Mouse (Mus musculus) midbrain, embryonic 12.5 days (tissue): ENCODE results near the gene Primpol. TPM values are rescaled to one million over a fixed set of nuclear protein-coding genes. Genes with fewer than 3 reads are reported as not detected.
A peak's percentile ranks its signal among the peaks of the same experiment; 100 is the strongest.

Experiments used
- ATAC-seq: fragments of 200-750 bp; cut with Nextera tagmentation; 2 replicates; pipeline ENCODE4 v1.8.0; 2017; ENCODE audit warnings: low read depth, moderate TSS enrichment, moderate library complexity; ENCODE audit not compliant: low FRiP score
- H3K27ac ChIP-seq: fragments of 300-500 bp; sonication (generic); replicated peaks from 2 replicates; pipeline ENCODE4 v1.5.1; 2016; ENCODE audit warnings: mild to moderate bottlenecking
- H3K27me3 ChIP-seq: fragments of 300-500 bp; sonication (generic); 2 replicates; pipeline ENCODE4 v1.6.1; 2016; ENCODE audit warnings: mild to moderate bottlenecking
- H3K36me3 ChIP-seq: fragments of 300-500 bp; sonication (generic); 2 replicates; pipeline ENCODE4 v1.6.1; 2016
- H3K4me1 ChIP-seq: fragments of 300-500 bp; sonication (generic); 2 replicates; pipeline ENCODE4 v1.6.1; 2016
- H3K4me2 ChIP-seq: fragments of 300-500 bp; sonication (generic); replicated peaks from 2 replicates; pipeline ENCODE4 v1.6.1; 2016; ENCODE audit warnings: mild to moderate bottlenecking, moderate library complexity
- H3K4me3 ChIP-seq: fragments of 300-500 bp; sonication (generic); 2 replicates; pipeline ENCODE4 v1.5.1; 2016; ENCODE audit warnings: mild to moderate bottlenecking
- H3K9ac ChIP-seq: fragments of 300-500 bp; sonication (generic); replicated peaks from 2 replicates; pipeline ENCODE4 v1.6.1; 2016; ENCODE audit warnings: mild to moderate bottlenecking, moderate library complexity
- H3K9me3 ChIP-seq: fragments of 300-500 bp; sonication (generic); 2 replicates; pipeline ENCODE4 v1.6.1; 2016; ENCODE audit warnings: mild to moderate bottlenecking
- WGBS: fragments of 180-500 bp; shearing (Covaris S2); methylation state at CpG from one replicate; pipeline ENCODE4 v1.1.7; 2016; 5-methylcytosine and 5-hydroxymethylcytosine counted together
- polyA plus RNA-seq: library from polyadenylated mRNA; unstranded; fragments of >200 nt; fragmentation: Nextera tagmentation; extraction: Ambion mirVana; gene quantifications from 2 replicates; pipeline ENCODE4 v1.2.1, GENCODE M21; 2016

Gene Primpol
- polyA plus RNA-seq, 1 experiment from 2014 or later, result 9.7 TPM

GRCm38 (mm10) chr8:46573964-46574363 is 43.0 kb downstream of the Primpol start:
- Histone ChIP-seq H3K27ac (no peak overlapping the region), H3K36me3 (peaks cover 41% of the 10 kb centered on the region), H3K4me3 (no peak overlapping the region), H3K4me2 (no peak overlapping the region), H3K27me3 (no peaks in the 10 kb centered on the region), H3K9me3 (no peaks in the 10 kb centered on the region), H3K4me1 (no peaks in the 10 kb centered on the region), H3K9ac (no peak overlapping the region)
- WGBS, result 82% methylated on average over 2 of the region's 2 CpGs
- ATAC-seq, result no peak

DNA sequence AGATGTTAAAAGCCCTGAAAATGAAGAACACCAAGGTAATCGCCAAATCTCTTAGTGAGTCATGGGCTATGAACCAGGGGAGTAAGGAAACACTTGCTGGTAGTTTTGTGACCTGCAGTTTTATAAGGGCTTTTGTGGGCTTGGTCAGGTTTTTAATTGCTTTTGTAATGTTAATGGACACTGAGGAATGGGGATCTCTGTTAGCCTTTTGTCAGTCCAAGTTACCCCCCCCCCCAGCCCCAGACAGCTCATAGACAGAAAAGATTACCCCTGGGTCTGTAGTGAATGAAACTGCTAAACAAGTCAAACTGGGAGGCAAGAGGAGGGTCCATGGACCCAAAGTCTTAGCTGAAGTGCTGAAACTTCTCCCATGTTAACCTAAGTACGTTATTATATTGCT is 43.6 kb downstream of the Primpol start:
- Histone ChIP-seq H3K27me3 (no peaks in the 10 kb centered on the region), H3K9me3 (no peaks in the 10 kb centered on the region), H3K9ac (no peak overlapping the region), H3K4me1 (no peaks in the 10 kb centered on the region), H3K4me3 (no peak overlapping the region), H3K36me3 (peaks cover 36% of the 10 kb centered on the region), H3K4me2 (no peak overlapping the region), H3K27ac (no peak overlapping the region)
- ATAC-seq, result no peak
- 90% methylated on average over 2 of the region's 2 CpGs for WGBS

DNA sequence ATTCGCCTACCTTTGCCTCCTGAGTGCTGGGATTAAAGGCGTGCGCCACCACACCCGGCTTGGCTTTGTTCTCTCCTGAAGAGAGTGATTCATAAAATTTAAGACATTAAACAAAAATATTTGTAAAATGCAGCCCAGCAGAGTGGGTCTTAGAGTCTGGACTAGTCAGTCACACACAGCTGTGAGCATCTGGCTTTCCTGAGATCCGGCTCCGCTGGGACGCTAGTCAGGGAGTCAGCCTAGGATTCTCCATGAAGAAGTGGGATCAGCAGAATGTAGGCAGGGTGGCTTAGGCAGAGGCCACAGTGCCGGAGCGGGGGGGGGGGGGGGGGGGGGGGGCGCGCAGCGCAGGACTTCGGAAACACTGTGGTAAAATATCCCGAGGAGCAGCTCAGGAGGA is 46.3 kb downstream of the Primpol start:
- WGBS, result 88% methylated on average over 8 of the region's 14 CpGs
- H3K27me3 ChIP-seq, result no peaks in the 10 kb centered on the region
- no peak overlapping the region for H3K4me2 ChIP-seq
- H3K9me3 ChIP-seq, result no peaks in the 10 kb centered on the region
- no peak overlapping the region for H3K27ac ChIP-seq
- ATAC-seq, result no peak
- H3K4me3 ChIP-seq, result no peak overlapping the region
- H3K36me3 ChIP-seq, result peaks cover 15% of the 10 kb centered on the region; the same call in 1 of the 2 replicates
- no peak overlapping the region for H3K9ac ChIP-seq
- no peaks in the 10 kb centered on the region for H3K4me1 ChIP-seq

- no peak overlapping the region for H3K27ac ChIP-seq
- 93% methylated on average over 19 of the region's 19 CpGs for WGBS
- no peak for ATAC-seq
- H3K9ac ChIP-seq, result no peak overlapping the region
- H3K4me3 ChIP-seq, result no peak overlapping the region
- H3K4me1 ChIP-seq, result no peaks in the 10 kb centered on the region
- no peaks in the 10 kb centered on the region for H3K27me3 ChIP-seq
- peaks cover 15% of the 10 kb centered on the region for H3K36me3 ChIP-seq
- H3K4me2 ChIP-seq, result no peak overlapping the region
- no peaks in the 10 kb centered on the region for H3K9me3 ChIP-seq
Observed at GRCm38 (mm10) chr8:46569659-46570441, 47.2 kb downstream of the Primpol start.

GRCm38 (mm10) chr8:46568942-46569341 is 48.1 kb downstream of the Primpol start:
- no peak overlapping the region for H3K9ac ChIP-seq
- no peaks in the 10 kb centered on the region for H3K4me1 ChIP-seq
- 81% methylated on average over 2 of the region's 2 CpGs for whole genome bisulfite sequencing
- H3K4me2 ChIP-seq, result no peak overlapping the region
- H3K9me3 ChIP-seq, result no peaks in the 10 kb centered on the region
- no peak for ATAC-seq
- H3K4me3 ChIP-seq, result no peak overlapping the region
- no peak overlapping the region for H3K27ac ChIP-seq
- no peaks in the 10 kb centered on the region for H3K27me3 ChIP-seq
- peaks cover 15% of the 10 kb centered on the region for H3K36me3 ChIP-seq

DNA sequence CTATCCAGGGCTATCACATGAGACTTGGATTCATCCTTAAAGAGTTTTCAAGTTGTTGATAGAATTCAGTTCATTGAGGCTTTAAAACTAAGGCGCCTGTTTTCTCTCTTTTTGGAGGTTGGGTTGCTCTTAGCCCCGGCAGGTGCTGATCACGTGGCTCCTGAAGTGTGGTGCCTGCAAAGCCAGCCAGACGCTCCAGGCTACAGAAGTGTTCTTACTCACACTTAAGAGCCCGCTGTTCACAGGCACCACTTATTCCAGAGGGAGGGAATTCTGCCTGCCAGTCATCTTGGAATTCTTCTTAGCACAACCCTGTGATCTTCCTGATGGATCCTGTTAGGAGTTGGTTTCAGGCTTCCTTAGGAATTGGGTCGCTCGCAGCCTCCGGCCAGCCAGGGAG is 49.1 kb downstream of the Primpol start:
- Histone ChIP-seq H3K36me3 (peaks cover 23% of the 10 kb centered on the region), H3K4me3 (no peak overlapping the region), H3K27ac (no peak overlapping the region), H3K4me1 (no peaks in the 10 kb centered on the region), H3K27me3 (no peaks in the 10 kb centered on the region), H3K9me3 (no peaks in the 10 kb centered on the region), H3K4me2 (no peak overlapping the region), H3K9ac (no peak overlapping the region)
- WGBS, result 89% methylated on average over 8 of the region's 8 CpGs
- ATAC-seq, result no peak

DNA sequence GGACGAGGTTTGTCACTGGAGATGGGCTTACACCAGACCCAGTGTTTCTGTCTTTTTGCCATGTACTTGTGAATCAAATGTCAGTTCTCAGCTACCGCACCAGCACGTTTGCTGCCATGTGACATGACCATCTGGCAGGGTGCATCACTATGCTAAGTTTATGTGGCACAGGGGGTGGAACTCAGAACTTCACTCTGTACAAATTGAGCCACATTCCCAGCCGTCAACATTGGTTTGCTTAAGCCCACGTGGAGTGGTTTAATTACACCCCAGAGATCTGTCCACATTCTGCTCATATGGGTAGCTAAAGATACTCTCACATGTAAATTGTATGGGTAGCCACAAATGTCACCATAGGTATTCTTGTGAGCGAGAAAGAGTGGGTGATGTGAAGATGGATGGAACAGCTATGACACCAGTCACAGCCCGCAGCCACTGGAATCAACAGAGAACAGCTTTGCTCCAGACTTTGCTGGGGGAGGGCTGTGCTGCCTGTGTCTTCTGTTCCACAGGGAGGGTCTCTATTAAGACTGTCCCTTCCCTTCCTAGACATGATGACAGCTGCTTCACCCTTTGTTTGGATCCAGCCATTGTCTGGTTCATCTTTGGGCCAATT is 50.0 kb downstream of the Primpol start:
- WGBS, result 85% methylated on average over 7 of the region's 7 CpGs

DNA sequence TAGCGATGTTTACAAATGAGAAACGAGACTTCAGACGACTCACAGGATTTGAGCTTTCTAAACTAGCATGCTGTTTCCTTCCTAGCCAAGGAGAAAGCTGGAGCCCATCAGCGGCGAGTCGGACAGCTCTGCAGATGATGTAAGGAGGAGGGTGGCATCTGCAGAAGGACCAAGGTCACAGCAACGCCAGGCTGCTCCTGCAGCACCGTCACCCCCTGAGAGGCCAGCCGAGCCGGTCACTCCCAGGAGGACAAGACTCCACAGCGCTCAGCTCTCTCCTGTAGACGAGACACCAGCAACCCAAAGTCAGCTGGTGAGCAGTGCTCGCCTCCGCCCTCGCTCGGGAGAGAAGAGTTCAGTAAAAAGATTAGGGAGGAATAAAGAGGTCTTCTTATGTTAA is 54.7 kb downstream of the Primpol start:
- WGBS, result 91% methylated on average over 16 of the region's 16 CpGs
- H3K9me3 ChIP-seq, result no peaks in the 10 kb centered on the region
- no peak overlapping the region for H3K27ac ChIP-seq
- ATAC-seq, result no peak
- H3K27me3 ChIP-seq, result no peaks in the 10 kb centered on the region
- no peaks in the 10 kb centered on the region for H3K4me1 ChIP-seq
- H3K4me3 ChIP-seq, result no peak overlapping the region
- H3K4me2 ChIP-seq, result no peak overlapping the region
- peaks cover 34% of the 10 kb centered on the region for H3K36me3 ChIP-seq
- no peak overlapping the region for H3K9ac ChIP-seq

More for the DNA sequence above, 50.0 kb downstream of the Primpol start:
- Histone ChIP-seq H3K36me3 (peaks cover 31% of the 10 kb centered on the region), H3K4me2 (no peak overlapping the region), H3K4me3 (no peak overlapping the region), H3K27me3 (no peaks in the 10 kb centered on the region), H3K9ac (no peak overlapping the region), H3K27ac (no peak overlapping the region), H3K9me3 (no peaks in the 10 kb centered on the region), H3K4me1 (no peaks in the 10 kb centered on the region)
- no peak for ATAC-seq

DNA sequence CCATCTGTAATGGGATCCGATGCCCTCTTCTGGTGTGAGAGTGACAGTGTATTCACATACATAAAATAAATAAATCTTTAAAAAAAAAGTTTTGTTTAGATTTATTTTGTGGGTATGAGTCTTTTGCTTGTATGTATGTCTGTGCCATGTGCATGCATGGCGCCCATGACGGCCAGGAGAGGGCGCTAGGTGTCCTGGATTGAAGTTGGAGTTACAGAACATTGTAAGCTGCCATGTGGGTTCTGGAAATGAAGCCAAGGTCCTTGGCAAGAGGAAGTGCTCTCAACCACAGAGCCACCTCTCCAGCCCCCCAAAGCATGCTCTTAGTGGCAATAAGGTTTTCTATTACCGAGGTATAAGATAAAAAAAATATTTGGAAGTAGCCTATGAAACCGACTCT is 57.6 kb downstream of the Primpol start:
- no peaks in the 10 kb centered on the region for H3K9me3 ChIP-seq
- H3K4me1 ChIP-seq, result no peaks in the 10 kb centered on the region
- no peak overlapping the region for H3K4me2 ChIP-seq
- no peak for ATAC-seq
- no peaks in the 10 kb centered on the region for H3K27me3 ChIP-seq
- 75% methylated on average over 6 of the region's 6 CpGs for WGBS
- no peak overlapping the region for H3K27ac ChIP-seq
- peaks cover 36% of the 10 kb centered on the region for H3K36me3 ChIP-seq
- H3K9ac ChIP-seq, result no peak overlapping the region
- no peak overlapping the region for H3K4me3 ChIP-seq

GRCm38 (mm10) chr8:46552441-46552765 is 64.6 kb downstream of the Primpol start:
- H3K36me3 ChIP-seq, result 0 out of 2 replicates have a peak, but pooled peaks cover 9% of the 10 kb centered on the region
- H3K27ac ChIP-seq, result no peak overlapping the region
- WGBS, result 3% methylated on average over 10 of the region's 10 CpGs
- ATAC-seq, result no peak
- H3K4me2 ChIP-seq, result peak overlapping the region; percentile 69
- peak overlapping the region; percentile 61 for H3K9ac ChIP-seq
- H3K9me3 ChIP-seq, result no peaks in the 10 kb centered on the region
- peak overlapping the region; percentile 60 for H3K4me3 ChIP-seq
- peaks cover 10% of the 10 kb centered on the region for H3K4me1 ChIP-seq
- H3K27me3 ChIP-seq, result no peaks in the 10 kb centered on the region

DNA sequence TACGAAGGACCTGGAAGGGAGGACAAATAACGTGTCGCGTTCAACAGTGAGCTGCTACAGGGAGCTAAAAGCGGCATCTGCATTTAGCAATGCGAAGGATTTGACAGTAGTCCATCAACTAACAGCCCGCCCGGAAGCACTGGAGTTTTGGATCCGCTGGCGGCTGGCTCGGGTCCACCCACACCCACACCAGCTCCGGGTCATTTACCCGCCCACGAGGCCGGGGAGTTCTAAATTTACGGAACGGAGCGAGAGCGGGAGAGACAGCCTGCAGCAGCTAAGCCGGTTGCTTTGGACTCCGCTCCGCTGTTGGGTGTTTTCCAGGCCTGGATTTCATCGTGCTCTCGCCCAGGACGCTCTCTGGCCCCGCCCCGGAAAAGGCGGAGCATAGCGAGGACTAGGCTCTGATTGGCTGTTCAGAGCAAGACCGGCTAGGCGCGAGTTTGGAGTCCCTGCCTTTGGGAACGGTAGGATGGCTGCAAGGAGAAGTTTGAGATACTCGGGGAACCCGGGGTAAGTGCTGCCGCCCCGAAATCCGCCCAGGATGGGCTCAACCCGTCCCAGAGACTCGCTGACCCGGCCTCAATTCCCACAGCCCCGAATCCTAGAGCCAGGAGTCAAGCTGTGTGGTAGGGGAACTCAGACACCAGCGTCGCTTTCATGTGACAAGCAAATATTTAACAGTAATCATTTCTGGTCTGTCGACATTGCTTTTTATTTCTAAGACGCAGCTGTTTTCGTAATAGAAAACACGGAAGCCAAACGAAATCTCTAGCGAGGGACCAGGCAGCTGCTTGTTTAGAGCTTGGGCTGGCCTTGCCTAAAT is 65.2 kb downstream of the Primpol start, which contains the start of gene Cenpu:
Gene Cenpu, plus strand, starts transcription at position 414 of the 826 bp plus-strand sequence.
- peaks cover 10% of the 10 kb centered on the region for H3K4me1 ChIP-seq
- peak within 1 kb of the TSS; percentile 73 for H3K27ac ChIP-seq
- ATAC-seq, result peak; percentile 99
- WGBS, result under 1% methylated on average over 50 of the region's 50 CpGs
- peak within 1 kb of the TSS; percentile 69 for H3K4me2 ChIP-seq
- no peaks in the 10 kb centered on the region for H3K9me3 ChIP-seq
- no peaks in the 10 kb centered on the region for H3K27me3 ChIP-seq
- H3K36me3 ChIP-seq, result 0 out of 2 replicates have a peak, but pooled peaks cover 4% of the 10 kb centered on the region
- H3K4me3 ChIP-seq, result peak within 1 kb of the TSS; percentile 60
- peak within 1 kb of the TSS; percentile 61 for H3K9ac ChIP-seq

- no peak overlapping the region for H3K9ac ChIP-seq
- H3K36me3 ChIP-seq, result 0 out of 2 replicates have a peak, but pooled peaks cover 4% of the 10 kb centered on the region
- no peak overlapping the region for H3K27ac ChIP-seq
- no peaks in the 10 kb centered on the region for H3K27me3 ChIP-seq
- peak overlapping the region; percentile 55 for H3K4me2 ChIP-seq
- H3K4me1 ChIP-seq, result peaks cover 10% of the 10 kb centered on the region
- ATAC-seq, result no peak
- H3K9me3 ChIP-seq, result no peaks in the 10 kb centered on the region
- WGBS, result 55% methylated on average over 4 of the region's 4 CpGs
- H3K4me3 ChIP-seq, result peak overlapping the region; percentile 60
Observed at GRCm38 (mm10) chr8:46551029-46551428, 66.0 kb downstream of the Primpol start.
